Mouse (Mus musculus) embryo, embryonic 9.5 days (tissue): ENCODE measurements around the gene Rpp14.

Source experiments
- DNase-seq: peaks from one replicate; pipeline ENCODE4 v3.0.0-alpha.2; 2017; ENCODE audit errors: extremely low spot score

Gene Rpp14

GRCm38 (mm10) chr14:8080165-8080679 is at the start of gene Rpp14:
Gene Rpp14 (plus strand): TSS chr14:8080367.
- peak; percentile 94 for DNase-seq

- DNase-seq, result no peak
Observed at GRCm38 (mm10) chr14:8030535-8030934, 49.6 kb upstream of the Rpp14 start.

GRCm38 (mm10) chr14:8032087-8032944 is 47.9 kb upstream of the Rpp14 start:
- no peak for DNase-seq

- DNase-seq, result no peak
Observed at GRCm38 (mm10) chr14:8034561-8034960, 45.6 kb upstream of the Rpp14 start.

GRCm38 (mm10) chr14:8035951-8036350 is 44.2 kb upstream of the Rpp14 start:
- DNase-seq, result no peak

GRCm38 (mm10) chr14:8036406-8036805 is 43.8 kb upstream of the Rpp14 start:
- DNase-seq, result no peak

- no peak for DNase-seq
Observed at GRCm38 (mm10) chr14:8038150-8038549, 42.0 kb upstream of the Rpp14 start.

GRCm38 (mm10) chr14:8038791-8039448 is 41.2 kb upstream of the Rpp14 start:
- no peak for DNase-seq

- no peak for DNase-seq
Observed at GRCm38 (mm10) chr14:8040179-8040578, 40.0 kb upstream of the Rpp14 start.

- DNase-seq, result no peak
Observed at GRCm38 (mm10) chr14:8040911-8041678, 39.1 kb upstream of the Rpp14 start.

GRCm38 (mm10) chr14:8042120-8042519 is 38.0 kb upstream of the Rpp14 start:
- no peak for DNase-seq

- DNase-seq, result no peak
Observed at GRCm38 (mm10) chr14:8042577-8042976, 37.6 kb upstream of the Rpp14 start.

GRCm38 (mm10) chr14:8044330-8044729 is 35.8 kb upstream of the Rpp14 start:
- no peak for DNase-seq

- DNase-seq, result no peak
Observed at GRCm38 (mm10) chr14:8044786-8045185, 35.4 kb upstream of the Rpp14 start.

GRCm38 (mm10) chr14:8045187-8045846 is 34.9 kb upstream of the Rpp14 start:
- no peak for DNase-seq

GRCm38 (mm10) chr14:8046839-8047238 is 33.3 kb upstream of the Rpp14 start:
- DNase-seq, result no peak

GRCm38 (mm10) chr14:8049334-8049733 is 30.8 kb upstream of the Rpp14 start:
- DNase-seq, result no peak

- no peak for DNase-seq
Observed at GRCm38 (mm10) chr14:8051869-8052268, 28.3 kb upstream of the Rpp14 start.

- DNase-seq, result no peak
Observed at GRCm38 (mm10) chr14:8052661-8053060, 27.5 kb upstream of the Rpp14 start.

- DNase-seq, result peak; percentile 12
Observed at GRCm38 (mm10) chr14:8054310-8055102, 25.7 kb upstream of the Rpp14 start.

GRCm38 (mm10) chr14:8056076-8056475 is 24.1 kb upstream of the Rpp14 start:
- no peak for DNase-seq
